Mouse (Mus musculus) ES-Bruce4 (cell line): ENCODE measurements around the gene Spsb1. TPM values are rescaled to one million over a fixed set of nuclear protein-coding genes. Genes with fewer than 3 reads are reported as not detected.

Experiments used
- H3K27ac ChIP-seq: 2 replicates; pipeline ENCODE4 v1.5.1; 2012; ENCODE audit warnings: low read length, inconsistent platforms; ENCODE audit not compliant: insufficient read depth
- H3K27me3 ChIP-seq: 2 replicates; pipeline ENCODE4 v1.6.1; 2012; ENCODE audit warnings: mild to moderate bottlenecking, low read length, inconsistent platforms; ENCODE audit not compliant: control insufficient read depth, poor library complexity, insufficient read depth, severe bottlenecking
- H3K36me3 ChIP-seq: 2 replicates; pipeline ENCODE4 v1.6.1; 2012; ENCODE audit warnings: inconsistent platforms, mild to moderate bottlenecking, low read length, moderate library complexity; ENCODE audit not compliant: control insufficient read depth, poor library complexity, insufficient read depth, severe bottlenecking
- H3K4me1 ChIP-seq: one replicate; pipeline ENCODE4 v1.8.1; 2011; ENCODE audit warnings: low read length; ENCODE audit not compliant: control insufficient read depth, insufficient read depth
- H3K4me3 ChIP-seq: 2 replicates; pipeline ENCODE4 v1.5.1; 2011; ENCODE audit warnings: low read depth, mild to moderate bottlenecking, low read length
- H3K9ac ChIP-seq: 2 replicates; pipeline ENCODE4 v1.6.1; 2012; ENCODE audit warnings: low read depth, mild to moderate bottlenecking, inconsistent platforms; ENCODE audit not compliant: poor library complexity, severe bottlenecking
- H3K9me3 ChIP-seq: replicated peaks from 2 replicates; pipeline ENCODE4 v1.6.1; 2012; ENCODE audit warnings: mild to moderate bottlenecking, low read length, inconsistent platforms; ENCODE audit not compliant: control insufficient read depth, poor library complexity, insufficient read depth, severe bottlenecking
- CTCF ChIP-seq: IDR thresholded peaks from one replicate; pipeline ENCODE4 v1.8.1; 2011; ENCODE audit warnings: low read depth, low read length
- EP300 ChIP-seq: IDR thresholded peaks from 2 replicates; pipeline ENCODE4 v1.6.1; 2011; ENCODE audit warnings: low read depth, low read length; ENCODE audit not compliant: insufficient read depth
- POLR2A ChIP-seq: IDR thresholded peaks from one replicate; pipeline ENCODE4 v1.8.1; 2011; ENCODE audit warnings: low read length; ENCODE audit not compliant: insufficient read depth
- polyA plus RNA-seq: library from polyadenylated mRNA; stranded (reverse); fragments of >200 nt; gene quantifications from 2 replicates; pipeline ENCODE4 v1.2.4, GENCODE M21; 2011; ENCODE audit warnings: low read depth; ENCODE audit not compliant: missing spikeins, insufficient read depth, insufficient read length

Gene Spsb1
- polyA plus RNA-seq, 1 experiment, result 28.1 TPM

- Histone ChIP-seq H3K4me1 (no peaks in the 10 kb centered on the region), H3K27ac (no peak overlapping the region), H3K27me3 (no peaks in the 10 kb centered on the region), H3K36me3 (no peaks in the 10 kb centered on the region), H3K9ac (no peak overlapping the region), H3K4me3 (no peak overlapping the region), H3K9me3 (no peaks in the 10 kb centered on the region)
- TF ChIP-seq CTCF (peak; percentile 85), POLR2A (no peak)
Measured at GRCm38 (mm10) chr4:149979819-149980308, 25.0 kb upstream of the Spsb1 start.

GRCm38 (mm10) chr4:149978820-149979219 is 24.0 kb upstream of the Spsb1 start:
- Histone ChIP-seq H3K9me3 (no peaks in the 10 kb centered on the region), H3K9ac (no peak overlapping the region), H3K36me3 (no peaks in the 10 kb centered on the region), H3K4me1 (no peaks in the 10 kb centered on the region), H3K4me3 (no peak overlapping the region), H3K27ac (no peak overlapping the region), H3K27me3 (no peaks in the 10 kb centered on the region)
- no peak for TF ChIP-seq CTCF
- no peak for TF ChIP-seq EP300
- no peak for TF ChIP-seq POLR2A

- Histone ChIP-seq H3K9ac (no peak overlapping the region), H3K36me3 (no peaks in the 10 kb centered on the region), H3K4me1 (no peaks in the 10 kb centered on the region), H3K9me3 (no peaks in the 10 kb centered on the region), H3K27ac (no peak overlapping the region), H3K27me3 (no peaks in the 10 kb centered on the region), H3K4me3 (no peak overlapping the region)
- no peak for TF ChIP-seq EP300
- no peak for TF ChIP-seq CTCF
- TF ChIP-seq POLR2A, result no peak
Measured at GRCm38 (mm10) chr4:149977801-149978544, 23.1 kb upstream of the Spsb1 start.

- no peak overlapping the region for H3K9ac ChIP-seq
- H3K27ac ChIP-seq, result no peak overlapping the region
- H3K4me1 ChIP-seq, result no peaks in the 10 kb centered on the region
Measured at GRCm38 (mm10) chr4:149977181-149977580, 22.3 kb upstream of the Spsb1 start.

GRCm38 (mm10) chr4:149975730-149976254 is 20.9 kb upstream of the Spsb1 start:
- H3K4me1 ChIP-seq, result no peaks in the 10 kb centered on the region
- no peaks in the 10 kb centered on the region for H3K36me3 ChIP-seq
- no peaks in the 10 kb centered on the region for H3K27me3 ChIP-seq
- no peak for TF ChIP-seq CTCF
- no peak for TF ChIP-seq POLR2A
- no peak for TF ChIP-seq EP300
- H3K27ac ChIP-seq, result no peak overlapping the region
- no peak overlapping the region for H3K9ac ChIP-seq
- no peak overlapping the region for H3K4me3 ChIP-seq
- no peaks in the 10 kb centered on the region for H3K9me3 ChIP-seq

More at GRCm38 (mm10) chr4:149977181-149977580, 22.3 kb upstream of the Spsb1 start:
- no peak overlapping the region for H3K4me3 ChIP-seq
- no peaks in the 10 kb centered on the region for H3K36me3 ChIP-seq
- H3K27me3 ChIP-seq, result no peaks in the 10 kb centered on the region
- no peak for TF ChIP-seq POLR2A
- no peak for TF ChIP-seq EP300
- TF ChIP-seq CTCF, result no peak
- H3K9me3 ChIP-seq, result no peaks in the 10 kb centered on the region

GRCm38 (mm10) chr4:149975291-149975690 is 20.4 kb upstream of the Spsb1 start:
- Histone ChIP-seq H3K27ac (no peak overlapping the region), H3K4me1 (no peaks in the 10 kb centered on the region), H3K4me3 (no peak overlapping the region), H3K36me3 (no peaks in the 10 kb centered on the region), H3K9me3 (no peaks in the 10 kb centered on the region), H3K9ac (no peak overlapping the region), H3K27me3 (no peaks in the 10 kb centered on the region)
- TF ChIP-seq EP300, result no peak
- no peak for TF ChIP-seq CTCF
- TF ChIP-seq POLR2A, result no peak
